Mouse (Mus musculus) intestine, postnatal 0 days (tissue): ENCODE results near the gene Plxdc2. TPM values are rescaled to one million over a fixed set of nuclear protein-coding genes. Genes with fewer than 3 reads are reported as not detected.

ENCODE experiments used
- ATAC-seq: fragments of 200-750 bp; cut with Nextera tagmentation; 2 replicates; pipeline ENCODE4 v1.8.0; 2017; ENCODE audit warnings: mild to moderate bottlenecking, moderate TSS enrichment, moderate library complexity
- H3K27ac ChIP-seq: fragments of 300-500 bp; sonication (generic); 2 replicates; pipeline ENCODE4 v1.5.1; 2014; ENCODE audit warnings: mild to moderate bottlenecking, low read depth, low read length, moderate library complexity
- H3K27me3 ChIP-seq: fragments of 300-500 bp; sonication (generic); replicated peaks from 2 replicates; pipeline ENCODE4 v1.6.1; 2014; ENCODE audit warnings: low read length, mixed read lengths; ENCODE audit not compliant: control insufficient read depth, insufficient read depth
- H3K36me3 ChIP-seq: fragments of 300-500 bp; sonication (generic); 2 replicates; pipeline ENCODE4 v1.6.1; 2014; ENCODE audit warnings: mild to moderate bottlenecking, moderate library complexity; ENCODE audit not compliant: control insufficient read depth, insufficient read depth
- H3K4me1 ChIP-seq: fragments of 300-500 bp; sonication (generic); replicated peaks from 2 replicates; pipeline ENCODE4 v1.6.1; 2014; ENCODE audit warnings: antibody characterized with exemption, low read length, mixed read lengths; ENCODE audit not compliant: control insufficient read depth, insufficient read depth
- H3K4me2 ChIP-seq: fragments of 300-500 bp; sonication (generic); replicated peaks from 2 replicates; pipeline ENCODE4 v1.6.1; 2014; ENCODE audit warnings: low read depth, mild to moderate bottlenecking, moderate library complexity
- H3K4me3 ChIP-seq: fragments of 300-500 bp; sonication (generic); 2 replicates; pipeline ENCODE4 v1.5.1; 2014; ENCODE audit warnings: low read depth, low read length
- H3K9ac ChIP-seq: fragments of 300-500 bp; sonication (generic); 2 replicates; pipeline ENCODE4 v1.6.1; 2014; ENCODE audit warnings: mild to moderate bottlenecking, low read depth, low read length
- H3K9me3 ChIP-seq: fragments of 300-500 bp; sonication (generic); 2 replicates; pipeline ENCODE4 v1.6.1; 2016; ENCODE audit warnings: mixed run types; ENCODE audit not compliant: control insufficient read depth
- CTCF ChIP-seq: sonication (generic); IDR thresholded peaks from 2 replicates; pipeline ENCODE4 v1.5.1; 2016; ENCODE audit warnings: low read depth, mild to moderate bottlenecking, control low read depth, antibody characterized with exemption, moderate library complexity
- WGBS: fragments of 180-500 bp; shearing (Covaris S2); extraction: QIAGEN DNeasy Blood & Tissue Kit; methylation state at CpG from one replicate; pipeline ENCODE4 v1.1.7; 2014; 5-methylcytosine and 5-hydroxymethylcytosine counted together
- polyA plus RNA-seq: library from polyadenylated mRNA; unstranded; fragments of >200 nt; fragmentation: Nextera tagmentation; extraction: Ambion mirVana; gene quantifications from 2 replicates; pipeline ENCODE4 v1.2.1, GENCODE M21; 2015

The Plxdc2 gene
- polyA plus RNA-seq, 1 experiment from 2014 or later, result 4.2 TPM

DNA sequence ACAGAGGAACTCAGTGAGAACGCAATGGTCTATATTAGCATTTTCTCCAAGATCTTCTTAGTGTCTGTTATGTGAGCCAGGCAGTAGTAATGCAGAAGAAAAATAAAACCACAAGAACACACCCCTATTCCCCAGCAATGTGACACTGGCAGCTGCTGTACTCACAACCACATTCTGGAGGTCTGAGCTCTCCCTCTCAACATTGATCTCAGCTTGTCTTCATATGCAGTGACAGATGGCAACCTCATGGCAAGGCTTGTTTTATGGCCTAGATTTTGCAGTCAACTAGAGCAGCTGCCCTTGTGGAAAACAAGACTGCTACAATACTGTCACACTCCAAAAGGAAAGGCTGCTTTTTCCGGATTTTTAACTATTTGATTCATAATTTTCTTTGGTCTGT lies 127.8 kb downstream of the Plxdc2 start:
- Histone ChIP-seq H3K36me3 (no peaks in the 10 kb centered on the region), H3K9me3 (no peaks in the 10 kb centered on the region), H3K9ac (no peak overlapping the region), H3K4me3 (no peak overlapping the region), H3K4me1 (no peaks in the 10 kb centered on the region), H3K27me3 (no peaks in the 10 kb centered on the region), H3K4me2 (no peak overlapping the region), H3K27ac (no peak overlapping the region)
- ATAC-seq, result no peak
- WGBS, result 94% methylated on average over 2 of the region's 2 CpGs
- no peak for TF ChIP-seq CTCF

DNA sequence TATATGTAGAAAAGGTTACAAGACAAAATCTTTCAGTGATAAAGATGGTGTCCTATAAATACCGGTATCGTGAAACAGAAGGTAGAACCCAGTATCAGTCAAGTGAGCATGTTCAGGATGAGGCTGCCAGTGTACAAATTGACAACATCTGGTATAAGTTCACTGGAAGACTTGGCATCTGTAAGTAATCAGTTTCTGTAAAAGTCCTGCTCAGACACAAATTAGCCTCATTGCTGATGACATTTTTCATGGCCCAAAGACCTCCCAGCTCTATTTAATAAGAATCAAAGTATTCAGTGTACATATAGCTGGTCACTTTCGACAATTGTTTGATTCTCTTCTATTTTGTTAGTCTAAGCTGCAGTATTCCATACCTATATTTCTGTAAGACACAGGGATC lies 129.9 kb downstream of the Plxdc2 start:
- H3K4me3 ChIP-seq, result no peak overlapping the region
- no peaks in the 10 kb centered on the region for H3K4me1 ChIP-seq
- 87% methylated on average over 3 of the region's 3 CpGs for WGBS
- no peak for TF ChIP-seq CTCF
- no peaks in the 10 kb centered on the region for H3K27me3 ChIP-seq
- no peak overlapping the region for H3K27ac ChIP-seq
- ATAC-seq, result no peak
- no peaks in the 10 kb centered on the region for H3K36me3 ChIP-seq
- no peak overlapping the region for H3K9ac ChIP-seq
- no peak overlapping the region for H3K4me2 ChIP-seq
- no peaks in the 10 kb centered on the region for H3K9me3 ChIP-seq

DNA sequence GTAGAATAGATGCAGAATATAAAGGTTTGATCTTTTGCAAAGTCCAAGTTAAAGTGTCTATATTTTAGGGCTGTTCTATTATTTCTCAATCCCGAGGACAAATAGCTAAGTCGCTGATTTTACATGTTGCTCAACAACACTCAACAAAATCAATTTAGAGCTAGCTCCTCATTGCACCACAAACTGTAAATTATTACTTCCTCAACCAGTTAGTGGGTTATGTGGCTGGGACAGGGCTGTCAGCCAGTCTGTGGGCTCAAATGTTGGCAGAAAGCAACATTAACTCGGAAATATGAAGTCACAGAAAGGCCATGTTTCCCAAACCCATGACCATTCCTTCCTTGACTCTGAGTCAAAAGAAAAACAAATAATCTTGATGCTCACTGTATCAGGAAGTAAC lies 135.1 kb downstream of the Plxdc2 start:
- Histone ChIP-seq H3K9me3 (no peaks in the 10 kb centered on the region), H3K9ac (no peak overlapping the region), H3K4me2 (no peak overlapping the region), H3K27me3 (no peaks in the 10 kb centered on the region), H3K27ac (no peak overlapping the region), H3K4me3 (no peak overlapping the region), H3K4me1 (no peaks in the 10 kb centered on the region), H3K36me3 (no peaks in the 10 kb centered on the region)
- TF ChIP-seq CTCF, result no peak
- ATAC-seq, result no peak
- 69% methylated on average over 3 of the region's 3 CpGs for WGBS

DNA sequence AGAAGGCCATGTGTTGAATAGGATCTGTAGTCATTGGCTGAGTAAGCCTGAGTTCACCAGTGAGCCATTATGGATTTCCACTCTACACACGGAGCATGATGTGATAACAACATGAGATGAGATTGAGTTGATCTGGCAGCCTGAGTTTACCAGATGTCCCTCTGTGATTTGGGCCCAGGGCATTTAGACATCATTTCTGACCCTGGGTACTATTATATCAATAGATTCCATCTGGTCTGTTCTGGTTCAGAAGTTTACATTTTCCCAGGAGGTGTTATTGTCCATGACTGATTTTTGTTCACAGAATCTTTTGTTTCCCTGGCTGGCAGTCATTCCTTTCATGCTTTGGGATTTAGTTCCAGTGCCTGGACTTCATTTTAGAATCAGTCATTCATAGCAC lies 146.7 kb downstream of the Plxdc2 start:
- H3K4me1 ChIP-seq, result no peaks in the 10 kb centered on the region
- no peak overlapping the region for H3K9ac ChIP-seq
- H3K27me3 ChIP-seq, result no peaks in the 10 kb centered on the region
- WGBS, result 83% methylated on average over 1 of the region's 1 CpGs
- no peak for TF ChIP-seq CTCF
- no peak overlapping the region for H3K4me2 ChIP-seq
- no peaks in the 10 kb centered on the region for H3K36me3 ChIP-seq
- H3K27ac ChIP-seq, result no peak overlapping the region
- H3K9me3 ChIP-seq, result no peaks in the 10 kb centered on the region
- H3K4me3 ChIP-seq, result no peak overlapping the region
- no peak for ATAC-seq

DNA sequence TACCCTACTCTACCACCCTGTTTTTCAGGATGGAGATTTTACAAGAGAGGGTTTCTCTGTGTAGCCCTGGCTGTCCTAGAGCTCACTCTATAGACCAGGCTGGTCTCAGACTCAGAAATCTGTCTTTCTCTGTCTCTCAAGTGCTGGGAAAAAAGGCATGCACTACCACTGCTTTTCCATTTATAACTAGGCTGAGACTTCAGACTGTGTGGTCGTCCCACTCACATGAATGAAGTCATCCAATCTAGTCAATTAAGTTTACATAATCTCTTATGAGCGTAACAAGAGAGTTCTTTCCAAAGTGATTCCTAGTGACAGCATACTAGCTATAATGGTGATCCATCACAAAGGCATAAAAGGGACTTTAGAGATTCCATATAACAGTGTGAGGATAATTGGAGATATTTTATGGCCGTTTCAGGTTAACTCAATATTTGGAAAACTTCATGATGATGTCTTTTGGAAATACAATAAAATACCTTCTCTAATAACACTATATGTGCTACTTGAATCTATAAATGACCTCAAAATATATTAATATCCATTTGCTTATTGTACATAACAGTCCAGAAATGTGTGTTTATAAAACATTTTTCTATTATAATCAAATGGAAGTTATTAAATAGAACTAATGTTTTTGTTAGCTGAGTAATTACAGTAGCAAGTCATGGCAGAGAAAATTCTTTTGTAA lies 151.6 kb downstream of the Plxdc2 start:
- TF ChIP-seq CTCF, result no peak
- 66% methylated on average over 3 of the region's 3 CpGs for WGBS
- H3K36me3 ChIP-seq, result no peaks in the 10 kb centered on the region
- no peak for ATAC-seq
- H3K4me3 ChIP-seq, result no peak overlapping the region
- no peak overlapping the region for H3K9ac ChIP-seq
- no peaks in the 10 kb centered on the region for H3K4me1 ChIP-seq
- no peaks in the 10 kb centered on the region for H3K27me3 ChIP-seq
- no peak overlapping the region for H3K27ac ChIP-seq
- no peaks in the 10 kb centered on the region for H3K9me3 ChIP-seq
- H3K4me2 ChIP-seq, result no peak overlapping the region

DNA sequence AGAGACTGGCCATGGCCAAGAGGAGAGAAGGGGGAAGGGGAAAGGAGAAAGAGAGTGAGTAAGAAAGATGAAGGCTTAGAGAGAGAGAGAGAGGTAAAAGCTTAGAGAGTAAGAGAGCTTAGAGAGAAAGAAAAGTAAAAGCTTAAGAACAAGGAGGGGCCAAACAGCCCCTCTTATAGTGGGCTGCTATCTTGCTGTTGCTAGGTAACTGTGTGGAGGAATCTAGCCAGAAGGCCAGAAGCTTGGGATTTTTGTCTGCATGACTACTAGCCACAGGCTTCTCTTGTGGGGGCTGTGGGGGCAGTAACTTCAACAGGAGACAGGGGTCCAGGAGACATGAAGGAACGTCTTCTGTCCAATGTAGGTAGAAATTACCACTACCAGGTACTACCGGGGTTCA lies 162.0 kb downstream of the Plxdc2 start:
- 76% methylated on average over 2 of the region's 2 CpGs for WGBS
- Histone ChIP-seq H3K4me1 (no peaks in the 10 kb centered on the region), H3K36me3 (no peaks in the 10 kb centered on the region), H3K9me3 (no peaks in the 10 kb centered on the region), H3K4me3 (no peak overlapping the region), H3K27me3 (no peaks in the 10 kb centered on the region), H3K9ac (no peak overlapping the region), H3K4me2 (no peak overlapping the region), H3K27ac (no peak overlapping the region)
- ATAC-seq, result no peak
- TF ChIP-seq CTCF, result no peak

DNA sequence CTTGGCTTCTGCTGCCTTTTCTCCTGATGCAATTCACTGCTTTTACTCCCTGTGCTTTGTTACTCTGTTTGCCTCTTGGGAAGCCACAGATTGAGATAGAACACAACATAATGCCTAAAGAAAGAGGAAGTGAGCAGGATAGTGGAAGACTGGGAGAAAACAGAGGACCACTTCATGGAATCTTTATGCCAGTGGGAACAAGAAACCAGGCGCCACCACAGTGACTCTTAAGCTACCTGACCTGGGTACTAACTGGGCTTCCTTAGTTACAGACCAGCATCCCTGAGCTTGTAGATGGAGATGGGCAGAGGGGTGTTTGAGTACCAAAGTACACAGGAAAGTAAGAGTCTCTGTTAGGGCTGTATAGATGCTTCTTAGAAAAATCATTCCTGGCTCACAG lies 167.3 kb downstream of the Plxdc2 start:
- ATAC-seq, result no peak
- H3K4me2 ChIP-seq, result no peak overlapping the region
- no peaks in the 10 kb centered on the region for H3K9me3 ChIP-seq
- no peaks in the 10 kb centered on the region for H3K4me1 ChIP-seq
- WGBS, result 75% methylated on average over 1 of the region's 1 CpGs
- TF ChIP-seq CTCF, result no peak
- no peak overlapping the region for H3K27ac ChIP-seq
- H3K4me3 ChIP-seq, result no peak overlapping the region
- H3K9ac ChIP-seq, result no peak overlapping the region
- no peaks in the 10 kb centered on the region for H3K36me3 ChIP-seq
- no peaks in the 10 kb centered on the region for H3K27me3 ChIP-seq
